Mouse (Mus musculus) megakaryocyte, embryonic 14.5 days (primary cell): Measurements from ENCODE around the gene Rgs13.

Source experiments
- FLI1 ChIP-seq: IDR thresholded peaks from 2 replicates; pipeline ENCODE4 v1.6.1; 2012; ENCODE audit warnings: low read length, inconsistent platforms, mixed read lengths
- GATA1 ChIP-seq: IDR thresholded peaks from 3 replicates; pipeline ENCODE4 v1.6.1; 2012; ENCODE audit warnings: mixed read lengths, low read length, inconsistent platforms, borderline replicate concordance

GRCm38 (mm10) chr1:144215230-144215629 is 38.1 kb upstream of the Rgs13 start:
- TF ChIP-seq GATA1 (no peak), FLI1 (no peak)
